Mouse (Mus musculus): ENCODE results near the gene Tspan4. TPM values are rescaled to one million over a fixed set of nuclear protein-coding genes. Genes with fewer than 3 reads are reported as not detected.

Gene Tspan4
- polyA plus RNA-seq, 1 experiment: 16.4 TPM

DNA sequence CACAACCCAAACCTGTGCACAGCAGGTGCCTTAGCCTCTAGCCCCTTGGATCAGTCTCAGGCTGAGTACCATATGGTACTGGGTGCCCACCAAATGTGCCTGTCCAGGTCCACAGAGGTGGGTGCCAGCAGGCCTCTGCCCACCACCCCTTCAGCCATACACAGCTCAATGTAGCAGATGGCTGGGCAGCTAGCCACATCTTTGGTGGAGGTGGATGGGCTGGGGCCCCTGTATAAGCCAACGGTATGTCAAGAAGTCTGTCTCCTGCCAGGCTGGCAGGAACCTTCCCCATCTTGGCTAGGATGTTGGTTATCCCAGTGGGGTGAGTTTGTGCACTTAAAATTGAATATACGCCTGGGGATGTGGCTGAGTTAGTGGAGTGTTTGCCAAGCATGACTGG is 10.6 kb downstream of the Tspan4 start:
- Histone ChIP-seq H3K4me1 (ENCODE audit: control insufficient read depth, insufficient read depth, low read length) (peaks cover 3% of the 10 kb centered on the region), H3K4me3 (replicated peaks; ENCODE audit: control insufficient read depth, low read depth, low read length) (no peak overlapping the region), H3K27ac (ENCODE audit: control insufficient read depth, insufficient read depth, low read depth, low read length, poor library complexity) (no peak overlapping the region)
- 89% methylated on average over 2 of the region's 2 CpGs for WGBS
- TF ChIP-seq CTCF (IDR thresholded peaks at IDR 0.05; ENCODE audit: control insufficient read depth, insufficient read depth, low read length) (no peak), POLR2A (IDR thresholded peaks at IDR 0.05; ENCODE audit: borderline replicate concordance, control insufficient read depth, low read depth, low read length) (no peak)

DNA sequence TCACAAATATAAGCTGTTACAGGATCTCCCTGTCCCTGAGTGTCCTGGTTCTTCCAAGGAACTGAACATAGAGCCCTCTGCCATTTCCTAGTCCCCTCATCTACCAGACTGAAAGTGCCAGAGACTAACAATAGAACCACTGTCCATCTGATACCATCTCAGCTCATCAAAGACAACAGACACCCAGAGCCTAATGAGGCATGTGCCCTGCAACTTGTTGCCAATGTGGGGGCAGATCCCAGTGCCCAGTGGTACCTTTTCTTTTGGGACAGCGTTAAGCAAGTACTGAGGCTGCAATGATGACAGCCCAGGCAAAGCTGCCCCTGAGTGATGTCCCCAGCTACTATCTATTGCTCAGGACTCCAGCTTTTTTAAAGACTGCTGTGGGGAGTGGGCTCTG is 11.2 kb downstream of the Tspan4 start:
- Histone ChIP-seq H3K4me1 (ENCODE audit: control insufficient read depth, insufficient read depth, low read length) (no peaks in the 10 kb centered on the region; the same call in 1 of the 2 replicates), H3K4me3 (replicated peaks; ENCODE audit: control insufficient read depth, low read depth, low read length) (no peak overlapping the region), H3K27ac (ENCODE audit: control insufficient read depth, insufficient read depth, low read depth, low read length, poor library complexity) (no peak overlapping the region)
- 85% methylated on average over 1 of the region's 1 CpGs for WGBS
- TF ChIP-seq POLR2A (IDR thresholded peaks at IDR 0.05; ENCODE audit: borderline replicate concordance, control insufficient read depth, low read depth, low read length): no peak
- no peak for TF ChIP-seq CTCF (IDR thresholded peaks at IDR 0.05; ENCODE audit: control insufficient read depth, insufficient read depth, low read length)

DNA sequence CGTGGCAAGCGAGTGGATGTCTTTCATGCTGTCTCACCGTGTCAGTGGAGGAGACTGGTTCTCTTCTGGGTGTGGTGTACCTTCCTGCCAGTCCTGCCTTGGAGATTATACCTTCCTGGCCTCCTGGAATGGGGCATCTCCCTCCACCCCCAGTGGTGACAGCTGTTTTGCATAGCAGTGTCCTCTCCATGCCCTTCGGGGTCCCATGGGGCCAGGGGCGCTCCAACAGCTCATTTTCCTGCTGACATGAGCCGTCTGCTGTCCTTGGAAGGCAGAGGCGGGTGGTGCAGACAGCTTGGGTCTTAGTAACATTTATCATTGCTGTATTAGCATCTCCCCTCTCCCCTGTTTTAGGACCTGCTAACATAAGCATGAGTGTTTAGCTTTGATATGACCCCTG is 12.1 kb downstream of the Tspan4 start:
- no peak for TF ChIP-seq CTCF (IDR thresholded peaks at IDR 0.05; ENCODE audit: control insufficient read depth, insufficient read depth, low read length)
- no peak for TF ChIP-seq POLR2A (IDR thresholded peaks at IDR 0.05; ENCODE audit: borderline replicate concordance, control insufficient read depth, low read depth, low read length)
- no peak overlapping the region for H3K4me3 ChIP-seq (replicated peaks; ENCODE audit: control insufficient read depth, low read depth, low read length)
- H3K27ac ChIP-seq (ENCODE audit: control insufficient read depth, insufficient read depth, low read depth, low read length, poor library complexity): no peak overlapping the region
- H3K4me1 ChIP-seq (ENCODE audit: control insufficient read depth, insufficient read depth, low read length): no peaks in the 10 kb centered on the region; the same call in 1 of the 2 replicates
- WGBS: 85% methylated on average over 7 of the region's 7 CpGs

DNA sequence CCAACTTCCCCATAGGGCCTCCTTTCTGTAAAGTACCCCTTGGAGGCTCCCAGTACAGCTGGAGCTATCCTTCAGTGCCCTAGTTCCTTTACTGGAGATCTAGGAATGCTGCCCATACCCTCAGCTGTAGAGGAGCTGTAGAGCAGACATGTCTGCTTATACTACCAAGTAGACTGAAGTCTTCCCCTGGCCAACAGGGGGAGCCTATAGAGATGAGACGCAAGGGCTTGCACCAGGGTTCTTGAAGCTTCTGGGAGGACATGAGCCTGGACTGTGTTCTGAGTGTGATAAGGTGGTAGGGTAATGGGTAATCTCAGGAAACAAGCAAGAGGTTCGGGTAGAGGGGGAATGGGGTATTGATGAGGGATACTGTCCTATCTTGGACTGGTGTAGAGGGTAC is 16.1 kb downstream of the Tspan4 start:
- WGBS: 61% methylated on average over 2 of the region's 2 CpGs
- no peak for TF ChIP-seq POLR2A (IDR thresholded peaks at IDR 0.05; ENCODE audit: borderline replicate concordance, control insufficient read depth, low read depth, low read length)
- TF ChIP-seq CTCF (IDR thresholded peaks at IDR 0.05; ENCODE audit: control insufficient read depth, insufficient read depth, low read length): peak; percentile 31
- Histone ChIP-seq H3K4me1 (ENCODE audit: control insufficient read depth, insufficient read depth, low read length) (no peaks in the 10 kb centered on the region; the same call in 1 of the 2 replicates), H3K4me3 (replicated peaks; ENCODE audit: control insufficient read depth, low read depth, low read length) (no peak overlapping the region), H3K27ac (ENCODE audit: control insufficient read depth, insufficient read depth, low read depth, low read length, poor library complexity) (no peak overlapping the region)

DNA sequence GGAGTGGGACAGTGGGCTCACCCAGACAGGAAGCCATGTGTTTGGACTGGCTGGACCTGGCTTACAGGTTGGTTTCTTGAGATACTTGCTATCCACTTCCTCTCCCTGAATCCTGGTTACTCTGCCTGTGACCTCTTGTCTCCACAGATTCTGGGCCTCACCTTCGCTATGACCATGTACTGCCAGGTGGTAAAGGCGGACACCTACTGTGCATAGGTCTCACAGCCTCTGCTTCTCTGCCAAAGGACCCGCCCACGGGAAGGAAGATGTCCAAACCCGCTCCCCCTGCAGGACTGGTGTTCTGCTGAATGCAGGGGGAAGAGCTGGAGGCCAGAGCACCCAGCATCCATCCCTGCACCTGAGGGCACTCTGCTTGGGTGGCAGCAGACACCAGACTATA is 17.7 kb downstream of the Tspan4 start:
- H3K4me3 ChIP-seq (replicated peaks; ENCODE audit: control insufficient read depth, low read depth, low read length): no peak overlapping the region
- TF ChIP-seq CTCF (IDR thresholded peaks at IDR 0.05; ENCODE audit: control insufficient read depth, insufficient read depth, low read length) (no peak), POLR2A (IDR thresholded peaks at IDR 0.05; ENCODE audit: borderline replicate concordance, control insufficient read depth, low read depth, low read length) (no peak)
- no peak overlapping the region for H3K27ac ChIP-seq (ENCODE audit: control insufficient read depth, insufficient read depth, low read depth, low read length, poor library complexity)
- 83% methylated on average over 5 of the region's 5 CpGs for WGBS
- no peaks in the 10 kb centered on the region for H3K4me1 ChIP-seq (ENCODE audit: control insufficient read depth, insufficient read depth, low read length)

DNA sequence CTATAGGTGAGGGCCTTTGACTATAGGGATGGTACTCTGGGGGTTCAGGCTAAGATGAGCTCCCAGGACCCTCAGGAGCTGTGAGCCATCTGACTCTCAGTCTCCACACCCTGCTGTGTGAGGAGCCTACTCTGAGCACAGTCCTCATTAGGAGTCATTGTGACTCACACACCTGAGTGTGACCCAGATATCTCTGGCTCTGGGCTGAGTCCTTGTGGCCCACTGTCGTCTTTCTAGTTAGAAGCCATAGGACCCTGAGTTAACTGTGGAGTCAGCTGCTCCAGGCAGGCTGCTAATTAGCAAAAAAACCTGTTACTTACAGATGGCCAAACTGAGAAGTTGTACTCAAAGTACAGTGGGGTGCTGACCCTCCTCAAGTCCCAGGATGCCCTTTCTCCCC is 18.7 kb downstream of the Tspan4 start:
- TF ChIP-seq POLR2A (IDR thresholded peaks at IDR 0.05; ENCODE audit: borderline replicate concordance, control insufficient read depth, low read depth, low read length) (no peak), CTCF (IDR thresholded peaks at IDR 0.05; ENCODE audit: control insufficient read depth, insufficient read depth, low read length) (no peak)
- 61% methylated on average over 1 of the region's 1 CpGs for WGBS
- H3K4me1 ChIP-seq (ENCODE audit: control insufficient read depth, insufficient read depth, low read length): no peaks in the 10 kb centered on the region
- no peak overlapping the region for H3K27ac ChIP-seq (ENCODE audit: control insufficient read depth, insufficient read depth, low read depth, low read length, poor library complexity)
- no peak overlapping the region for H3K4me3 ChIP-seq (replicated peaks; ENCODE audit: control insufficient read depth, low read depth, low read length)

DNA sequence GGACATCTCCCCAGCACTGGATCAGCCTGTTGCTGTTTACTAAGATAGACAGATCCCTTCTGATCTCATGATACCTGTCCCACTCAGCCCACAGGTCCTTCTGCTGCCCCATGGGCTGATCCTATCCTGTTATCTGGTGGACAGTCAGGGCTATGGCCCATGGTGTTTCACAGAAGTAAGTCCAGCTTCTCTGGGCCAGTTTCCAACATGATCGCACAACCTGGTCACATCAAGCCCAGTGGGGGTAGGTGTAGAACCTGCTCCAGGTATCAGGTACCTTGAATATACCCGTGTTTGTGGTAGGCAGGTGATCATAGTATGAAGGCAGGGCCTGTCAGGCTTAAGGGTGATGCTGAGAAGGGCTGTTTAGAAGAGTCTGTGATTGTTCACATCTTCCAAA is 20.3 kb downstream of the Tspan4 start:
- Histone ChIP-seq H3K4me1 (ENCODE audit: control insufficient read depth, insufficient read depth, low read length) (no peaks in the 10 kb centered on the region), H3K4me3 (replicated peaks; ENCODE audit: control insufficient read depth, low read depth, low read length) (no peak overlapping the region), H3K27ac (ENCODE audit: control insufficient read depth, insufficient read depth, low read depth, low read length, poor library complexity) (no peak overlapping the region)
- TF ChIP-seq POLR2A (IDR thresholded peaks at IDR 0.05; ENCODE audit: borderline replicate concordance, control insufficient read depth, low read depth, low read length) (no peak), CTCF (IDR thresholded peaks at IDR 0.05; ENCODE audit: control insufficient read depth, insufficient read depth, low read length) (no peak)
- WGBS: 75% methylated on average over 2 of the region's 2 CpGs

DNA sequence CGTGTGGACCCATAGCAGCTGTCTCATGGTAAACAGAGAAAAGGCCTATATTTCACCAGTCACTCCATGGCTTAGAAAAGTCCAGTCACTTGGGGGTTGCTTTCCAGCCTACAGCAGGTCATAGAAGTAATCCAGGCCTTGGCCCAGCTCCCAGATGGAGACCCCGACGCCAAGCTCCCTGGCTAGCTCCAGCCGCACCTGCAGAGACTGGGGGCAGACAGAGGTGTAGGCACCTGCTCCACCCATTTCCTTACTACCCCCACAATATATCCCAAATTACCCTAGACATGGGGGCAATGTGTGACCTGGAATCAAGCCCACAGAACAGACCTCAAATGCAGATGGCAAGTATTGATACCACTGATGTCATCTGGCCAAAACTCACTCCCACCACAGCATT is 20.9 kb downstream of the Tspan4 start:
- H3K27ac ChIP-seq (ENCODE audit: control insufficient read depth, insufficient read depth, low read depth, low read length, poor library complexity): no peak overlapping the region
- 78% methylated on average over 4 of the region's 4 CpGs for WGBS
- no peak for TF ChIP-seq CTCF (IDR thresholded peaks at IDR 0.05; ENCODE audit: control insufficient read depth, insufficient read depth, low read length)
- no peak for TF ChIP-seq POLR2A (IDR thresholded peaks at IDR 0.05; ENCODE audit: borderline replicate concordance, control insufficient read depth, low read depth, low read length)
- no peak overlapping the region for H3K4me3 ChIP-seq (replicated peaks; ENCODE audit: control insufficient read depth, low read depth, low read length)
- H3K4me1 ChIP-seq (ENCODE audit: control insufficient read depth, insufficient read depth, low read length): no peaks in the 10 kb centered on the region

DNA sequence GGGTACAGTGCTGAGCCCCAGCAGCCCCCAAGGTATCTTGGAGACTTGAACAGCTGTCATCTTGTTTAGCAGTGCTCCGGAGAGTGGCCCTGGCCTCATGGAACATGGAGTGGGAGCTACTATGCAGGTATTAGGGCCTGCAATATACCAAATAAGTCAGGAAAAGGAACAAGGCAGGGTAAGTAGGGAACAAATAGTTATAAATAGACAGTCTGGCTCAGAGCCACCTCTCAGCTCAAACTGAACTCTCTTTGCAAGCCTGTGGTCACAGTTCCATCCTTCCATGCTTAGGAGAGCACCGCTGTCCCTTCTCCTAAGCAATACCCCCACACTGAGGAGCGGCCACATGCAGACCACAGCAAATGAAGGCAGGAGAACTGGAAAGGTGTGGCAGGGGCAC is 22.6 kb downstream of the Tspan4 start:
- Histone ChIP-seq H3K4me3 (replicated peaks; ENCODE audit: control insufficient read depth, low read depth, low read length) (no peak overlapping the region), H3K4me1 (ENCODE audit: control insufficient read depth, insufficient read depth, low read length) (peaks cover 4% of the 10 kb centered on the region), H3K27ac (ENCODE audit: control insufficient read depth, insufficient read depth, low read depth, low read length, poor library complexity) (no peak overlapping the region)
- TF ChIP-seq POLR2A (IDR thresholded peaks at IDR 0.05; ENCODE audit: borderline replicate concordance, control insufficient read depth, low read depth, low read length): no peak
- no peak for TF ChIP-seq CTCF (IDR thresholded peaks at IDR 0.05; ENCODE audit: control insufficient read depth, insufficient read depth, low read length)
- 69% methylated on average over 3 of the region's 3 CpGs for WGBS
